Mouse (Mus musculus): ENCODE results near the gene Sorl1. TPM values are rescaled to one million over a fixed set of nuclear protein-coding genes. Genes with fewer than 3 reads are reported as not detected.

The Sorl1 gene
- polyA plus RNA-seq, 2 experiments, result 1.1 to 1.4 TPM

DNA sequence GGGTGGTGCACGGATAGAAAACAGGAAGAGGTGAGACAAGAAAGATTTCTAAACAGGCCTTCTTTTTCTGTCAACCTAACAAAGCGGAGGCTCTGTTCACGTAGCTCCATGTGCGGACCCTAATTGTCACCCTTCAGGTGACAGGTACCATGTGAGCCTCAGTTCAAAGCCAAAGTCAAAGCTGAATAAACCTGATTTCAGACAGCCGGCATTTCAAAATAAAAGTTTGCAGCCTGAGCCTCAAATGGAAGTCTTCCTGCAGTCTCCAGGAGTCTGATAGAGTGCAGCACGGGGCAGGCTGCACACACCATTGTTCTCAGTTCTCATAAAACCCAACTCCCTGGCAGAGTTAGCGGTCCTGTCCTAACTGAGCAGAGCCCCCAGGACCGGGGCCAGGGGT is 185.6 kb downstream of the Sorl1 start:
- Histone ChIP-seq H3K4me2 (ENCODE audit: low read depth) (no peak overlapping the region), H3K4me1 (replicated peaks; ENCODE audit: control insufficient read depth in 2 of 2, insufficient read depth in 2 of 2, low read length in 1 of 2) (0 out of 4 replicates have a peak, but pooled peaks cover 0 to 2% of the 10 kb centered on the region in 2 experiments), H3K9ac (replicated peaks) (no peak overlapping the region), H3K27me3 (ENCODE audit: control insufficient read depth, insufficient read depth, low read length) (no peaks in the 10 kb centered on the region), H3K36me3 (replicated peaks; ENCODE audit: control insufficient read depth, insufficient read depth, low read depth) (no peaks in the 10 kb centered on the region), H3K9me3 (ENCODE audit: control insufficient read depth, low read length) (no peaks in the 10 kb centered on the region), H3K27ac (no peak overlapping the region), H3K4me3 (ENCODE audit: insufficient read depth in 1 of 2, low read depth in 2 of 2, low read length in 2 of 2) (no peak overlapping the region)
- DNase-seq (ENCODE audit: low read depth in 3 of 3, low spot score in 3 of 3), result no peak
- no peak for ATAC-seq (ENCODE audit: insufficient read depth)
- 39% methylated on average over 8 of the region's 8 CpGs for WGBS (ENCODE audit: insufficient replicate concordance)
- TF ChIP-seq EP300 (IDR thresholded peaks at IDR 0.05; ENCODE audit: low read depth) (no peak), CTCF (IDR thresholded peaks at IDR 0.05; ENCODE audit: low read depth) (no peak)

DNA sequence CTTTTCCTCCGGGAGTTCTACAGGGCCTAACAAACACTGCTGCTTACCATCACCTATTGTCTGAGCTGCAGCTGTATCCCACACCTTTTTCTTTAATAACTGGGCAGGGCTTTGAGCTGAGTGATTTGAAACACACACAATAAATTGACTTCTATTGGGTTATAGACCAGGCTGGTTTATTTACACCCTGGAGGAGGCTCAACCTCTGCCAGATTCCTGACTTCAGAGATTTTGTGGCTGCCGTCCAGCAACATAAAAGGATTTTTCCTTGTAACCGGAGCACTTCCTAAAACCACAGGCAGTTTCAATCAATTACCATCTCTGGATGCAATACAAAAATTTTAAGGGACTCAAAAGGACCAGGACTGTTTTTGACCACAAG is 186.1 kb downstream of the Sorl1 start:
- H3K4me3 ChIP-seq (ENCODE audit: insufficient read depth in 1 of 2, low read depth in 2 of 2, low read length in 2 of 2), result no peak overlapping the region
- H3K9me3 ChIP-seq (ENCODE audit: control insufficient read depth, low read length), result no peaks in the 10 kb centered on the region
- DNase-seq (ENCODE audit: low read depth in 3 of 3, low spot score in 3 of 3) (no peak), ATAC-seq (ENCODE audit: insufficient read depth) (no peak)
- H3K9ac ChIP-seq (replicated peaks), result no peak overlapping the region
- H3K27ac ChIP-seq, result no peak overlapping the region
- H3K27me3 ChIP-seq (ENCODE audit: control insufficient read depth, insufficient read depth, low read length), result no peaks in the 10 kb centered on the region
- 0 out of 4 replicates have a peak, but pooled peaks cover 0 to 2% of the 10 kb centered on the region in 2 experiments for H3K4me1 ChIP-seq (replicated peaks; ENCODE audit: control insufficient read depth in 2 of 2, insufficient read depth in 2 of 2, low read length in 1 of 2)
- H3K36me3 ChIP-seq (replicated peaks; ENCODE audit: control insufficient read depth, insufficient read depth, low read depth), result no peaks in the 10 kb centered on the region
- H3K4me2 ChIP-seq (ENCODE audit: low read depth), result no peak overlapping the region
- no peak for TF ChIP-seq CTCF (IDR thresholded peaks at IDR 0.05; ENCODE audit: low read depth)
- 48% methylated on average over 3 of the region's 3 CpGs for WGBS (ENCODE audit: insufficient replicate concordance)

DNA sequence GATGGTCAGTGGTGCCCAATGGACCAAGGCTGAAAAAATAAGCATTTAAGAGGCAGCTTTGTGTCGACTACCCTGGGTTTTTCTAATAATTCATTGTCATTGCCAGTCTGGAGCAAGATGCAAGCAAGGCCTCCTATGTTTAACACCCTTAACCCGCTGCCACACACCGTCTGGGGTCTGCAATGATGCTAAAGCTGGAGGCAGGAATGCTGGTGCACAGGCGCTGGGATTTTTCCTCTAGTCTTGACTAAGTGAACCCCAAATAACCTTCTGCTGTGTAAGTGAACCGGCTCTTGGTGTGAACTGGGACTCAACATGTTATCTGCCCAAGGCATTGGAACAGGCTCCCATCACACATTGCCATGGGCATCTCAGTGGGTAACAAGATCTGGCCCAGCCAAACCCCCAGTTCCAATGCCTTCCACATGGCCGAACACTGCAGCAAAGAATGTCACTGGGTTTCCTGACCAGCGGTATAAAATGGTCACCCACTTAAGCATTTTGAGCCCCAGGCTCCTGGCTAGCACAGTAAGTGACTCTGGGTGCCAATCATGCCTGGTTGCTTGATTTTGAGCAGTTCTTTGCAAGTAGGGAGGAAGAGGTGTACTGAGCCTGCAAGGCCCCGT is 186.6 kb downstream of the Sorl1 start:
- 0 out of 4 replicates have a peak, but pooled peaks cover 0 to 2% of the 10 kb centered on the region in 2 experiments for H3K4me1 ChIP-seq (replicated peaks; ENCODE audit: control insufficient read depth in 2 of 2, insufficient read depth in 2 of 2, low read length in 1 of 2)
- no peak overlapping the region for H3K9ac ChIP-seq (replicated peaks)
- H3K27ac ChIP-seq, result no peak overlapping the region
- H3K9me3 ChIP-seq (ENCODE audit: control insufficient read depth, low read length), result no peaks in the 10 kb centered on the region
- no peak for ATAC-seq (ENCODE audit: insufficient read depth)
- no peak for DNase-seq (ENCODE audit: low read depth in 3 of 3, low spot score in 3 of 3)
- no peak overlapping the region for H3K4me3 ChIP-seq (ENCODE audit: insufficient read depth in 1 of 2, low read depth in 2 of 2, low read length in 2 of 2)
- H3K27me3 ChIP-seq (ENCODE audit: control insufficient read depth, insufficient read depth, low read length), result no peaks in the 10 kb centered on the region
- TF ChIP-seq EP300 (IDR thresholded peaks at IDR 0.05; ENCODE audit: low read depth), result no peak
- TF ChIP-seq CTCF (IDR thresholded peaks at IDR 0.05; ENCODE audit: low read depth), result no peak
- H3K4me2 ChIP-seq (ENCODE audit: low read depth), result no peak overlapping the region
- WGBS (ENCODE audit: insufficient replicate concordance), result 56% methylated on average over 8 of the region's 8 CpGs
- H3K36me3 ChIP-seq (replicated peaks; ENCODE audit: control insufficient read depth, insufficient read depth, low read depth), result no peaks in the 10 kb centered on the region

DNA sequence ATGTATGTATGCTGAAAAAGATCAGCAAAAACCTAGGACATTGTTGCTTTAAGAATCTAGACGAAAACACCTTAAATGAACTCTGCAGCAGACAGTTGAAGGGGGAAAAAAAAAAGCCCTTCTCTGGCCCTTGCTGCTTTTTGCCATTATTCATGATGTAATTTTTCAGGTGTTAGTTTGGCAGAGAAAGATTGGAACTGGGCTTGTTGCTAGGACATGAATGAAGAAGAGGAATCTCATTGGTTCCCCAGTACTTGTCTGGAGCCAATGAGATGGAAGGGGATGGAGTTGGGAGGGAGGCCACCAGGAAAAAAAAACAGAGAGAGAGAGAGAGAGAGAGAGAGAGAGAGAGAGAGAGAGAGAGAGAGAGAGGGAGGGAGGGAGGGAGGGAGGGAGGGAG is 187.5 kb downstream of the Sorl1 start:
- WGBS (ENCODE audit: insufficient replicate concordance), result 22% methylated on average over 1 of the region's 1 CpGs
- H3K9ac ChIP-seq (replicated peaks), result no peak overlapping the region
- TF ChIP-seq CTCF (IDR thresholded peaks at IDR 0.05; ENCODE audit: low read depth) (no peak), EP300 (IDR thresholded peaks at IDR 0.05; ENCODE audit: low read depth) (no peak)
- H3K9me3 ChIP-seq (ENCODE audit: control insufficient read depth, low read length), result no peaks in the 10 kb centered on the region
- DNase-seq (ENCODE audit: low read depth in 3 of 3, low spot score in 3 of 3) (no peak), ATAC-seq (ENCODE audit: insufficient read depth) (no peak)
- 0 out of 4 replicates have a peak, but pooled peaks cover 0 to 2% of the 10 kb centered on the region in 2 experiments for H3K4me1 ChIP-seq (replicated peaks; ENCODE audit: control insufficient read depth in 2 of 2, insufficient read depth in 2 of 2, low read length in 1 of 2)
- no peaks in the 10 kb centered on the region for H3K27me3 ChIP-seq (ENCODE audit: control insufficient read depth, insufficient read depth, low read length)
- no peak overlapping the region for H3K27ac ChIP-seq
- no peak overlapping the region for H3K4me2 ChIP-seq (ENCODE audit: low read depth)
- no peak overlapping the region for H3K4me3 ChIP-seq (ENCODE audit: insufficient read depth in 1 of 2, low read depth in 2 of 2, low read length in 2 of 2)
- no peaks in the 10 kb centered on the region for H3K36me3 ChIP-seq (replicated peaks; ENCODE audit: control insufficient read depth, insufficient read depth, low read depth)

DNA sequence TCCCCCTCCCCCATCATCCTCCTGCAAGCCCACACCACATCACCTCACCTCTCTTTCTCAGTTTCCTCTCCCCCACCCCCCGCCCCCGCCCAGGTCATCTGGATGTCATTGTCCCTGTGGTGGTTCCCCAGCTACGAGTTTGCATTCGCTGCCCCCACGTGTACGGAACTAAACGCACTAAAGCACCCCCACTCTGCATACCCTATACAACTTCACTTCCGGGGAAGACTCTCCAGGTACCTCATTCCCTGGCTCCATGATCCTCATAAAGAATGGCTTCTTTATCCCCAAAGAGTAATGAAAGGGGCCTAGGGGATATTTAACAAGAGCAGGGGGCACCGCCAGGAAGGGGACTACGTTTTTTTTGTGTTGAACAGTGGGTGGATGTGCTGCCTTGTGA is 188.1 kb downstream of the Sorl1 start:
- H3K9ac ChIP-seq (replicated peaks), result no peak overlapping the region
- DNase-seq (ENCODE audit: low read depth in 3 of 3, low spot score in 3 of 3) (no peak), ATAC-seq (ENCODE audit: insufficient read depth) (no peak)
- no peaks in the 10 kb centered on the region for H3K9me3 ChIP-seq (ENCODE audit: control insufficient read depth, low read length)
- H3K4me3 ChIP-seq (ENCODE audit: insufficient read depth in 1 of 2, low read depth in 2 of 2, low read length in 2 of 2), result no peak overlapping the region
- H3K27me3 ChIP-seq (ENCODE audit: control insufficient read depth, insufficient read depth, low read length), result no peaks in the 10 kb centered on the region
- H3K36me3 ChIP-seq (replicated peaks; ENCODE audit: control insufficient read depth, insufficient read depth, low read depth), result no peaks in the 10 kb centered on the region
- H3K27ac ChIP-seq, result no peak overlapping the region
- WGBS (ENCODE audit: insufficient replicate concordance), result 4% methylated on average over 10 of the region's 10 CpGs
- no peak for TF ChIP-seq EP300 (IDR thresholded peaks at IDR 0.05; ENCODE audit: low read depth)
- H3K4me2 ChIP-seq (ENCODE audit: low read depth), result peak overlapping the region; percentile 39; the same call in 1 of the 2 replicates
- 0 out of 4 replicates have a peak, but pooled peaks cover 0 to 2% of the 10 kb centered on the region in 2 experiments for H3K4me1 ChIP-seq (replicated peaks; ENCODE audit: control insufficient read depth in 2 of 2, insufficient read depth in 2 of 2, low read length in 1 of 2)
